Mouse (Mus musculus): ENCODE data around the gene Rps6kb2.

The Rps6kb2 gene

GRCm38 (mm10) chr19:4154437-4155222 lies 8.5 kb downstream of the Rps6kb2 start:
- DNase-seq (ENCODE audit: low spot score) = no peak

DNA sequence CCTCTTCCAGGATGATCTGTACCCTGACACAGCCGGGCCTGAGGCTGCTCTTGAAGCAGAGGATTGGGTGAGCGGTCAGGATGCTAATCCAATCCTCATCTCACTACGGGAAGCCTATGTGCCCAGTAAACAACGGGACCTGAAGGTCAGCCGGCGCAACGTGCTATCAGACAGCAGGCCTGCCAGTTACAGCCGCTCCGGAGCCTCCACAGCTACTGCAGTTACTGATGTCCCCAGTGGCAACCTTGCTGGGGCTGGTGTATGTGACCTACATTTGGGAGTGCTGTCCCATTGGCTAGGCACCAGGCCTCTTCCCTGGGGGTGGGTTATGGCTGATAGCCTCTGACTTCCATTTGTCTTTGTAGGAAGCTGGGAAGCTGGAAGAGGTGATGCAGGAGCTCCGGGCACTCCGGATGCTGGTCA lies 9.9 kb downstream of the Rps6kb2 start, which contains the start of gene Ptprcap:
Ptprcap (plus strand) TSS at position 373 of the 423 bp plus-strand sequence.
- DNase-seq (ENCODE audit: low spot score) = no peak

DNA sequence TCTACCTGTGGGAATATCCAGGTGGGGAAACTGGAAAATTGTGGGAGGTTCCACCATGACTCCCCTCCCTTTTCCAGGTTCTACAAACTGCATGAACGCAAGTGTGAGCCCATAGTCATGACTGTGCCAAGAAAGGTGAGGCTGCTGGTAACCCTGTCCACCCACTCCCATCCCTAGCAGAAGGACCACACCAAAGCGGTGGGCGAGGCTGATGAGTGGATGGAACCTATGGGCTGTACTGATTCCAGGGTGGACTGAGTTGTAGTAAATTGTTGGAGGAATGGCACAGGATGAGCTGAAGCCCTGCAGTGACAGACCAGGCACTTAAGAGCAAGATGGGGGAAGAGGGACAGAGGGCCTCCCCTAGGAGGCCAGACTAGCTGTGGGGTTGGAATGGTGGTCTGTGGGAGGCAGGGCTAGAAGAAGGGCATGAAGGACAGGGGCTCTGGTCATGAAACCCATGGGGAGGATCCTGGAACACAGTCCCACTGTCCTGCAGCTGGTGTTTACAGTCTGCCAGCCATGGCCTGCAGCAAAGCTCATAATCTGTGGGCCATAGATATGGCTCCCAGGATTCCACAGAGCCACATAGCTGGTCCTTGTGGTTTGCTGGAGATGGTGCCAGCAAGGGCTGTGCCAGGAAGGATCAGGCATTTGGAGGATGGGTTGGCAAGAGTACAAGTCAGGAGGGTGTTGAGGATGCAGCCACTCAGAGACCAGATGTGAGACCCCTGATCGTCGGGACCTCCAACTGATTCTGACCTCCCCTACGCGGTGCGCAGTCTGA lies 10.5 kb downstream of the Rps6kb2 start:
- DNase-seq (ENCODE audit: low spot score) = no peak

DNA sequence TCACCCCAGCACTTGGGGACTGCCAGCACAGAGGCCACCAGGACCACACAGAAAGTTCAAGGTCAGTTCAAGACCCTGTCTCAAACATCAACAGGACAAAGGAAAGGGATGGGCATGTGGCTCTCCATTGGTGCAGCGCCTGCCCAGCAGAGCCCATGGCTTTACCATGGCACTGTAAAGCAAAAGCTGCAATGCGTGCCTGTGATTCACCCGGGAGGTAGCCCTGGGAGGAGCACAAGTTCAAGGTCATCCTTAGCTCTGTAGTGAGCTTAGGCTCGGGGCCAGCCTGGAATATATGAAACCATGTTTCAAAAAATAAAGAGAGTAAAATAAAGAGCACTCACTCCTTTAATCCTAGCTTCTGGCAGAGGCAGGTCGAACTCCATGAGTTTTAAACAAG lies 11.3 kb downstream of the Rps6kb2 start:
- no peak for DNase-seq (ENCODE audit: low spot score)

DNA sequence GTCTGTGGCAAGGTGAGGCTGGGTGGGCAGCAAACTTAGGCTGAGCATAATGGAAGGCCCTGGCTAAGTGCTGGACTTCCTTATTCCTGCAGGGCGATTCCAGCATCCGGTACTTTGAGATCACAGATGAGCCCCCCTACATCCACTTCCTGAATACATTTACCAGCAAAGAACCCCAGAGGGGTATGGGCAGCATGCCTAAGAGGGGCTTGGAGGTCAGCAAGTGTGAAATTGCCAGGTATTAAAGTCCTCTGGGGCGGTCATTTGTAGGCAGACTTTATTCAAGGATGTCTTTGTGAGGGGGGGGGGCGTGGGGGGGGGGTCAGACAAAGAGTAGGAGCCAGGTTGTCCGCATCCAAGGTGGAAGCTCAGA lies 11.7 kb downstream of the Rps6kb2 start:
- DNase-seq (ENCODE audit: low spot score) = no peak

GRCm38 (mm10) chr19:4150567-4151487 lies 12.3 kb downstream of the Rps6kb2 start:
- DNase-seq (ENCODE audit: low spot score) = peak; percentile 71

DNA sequence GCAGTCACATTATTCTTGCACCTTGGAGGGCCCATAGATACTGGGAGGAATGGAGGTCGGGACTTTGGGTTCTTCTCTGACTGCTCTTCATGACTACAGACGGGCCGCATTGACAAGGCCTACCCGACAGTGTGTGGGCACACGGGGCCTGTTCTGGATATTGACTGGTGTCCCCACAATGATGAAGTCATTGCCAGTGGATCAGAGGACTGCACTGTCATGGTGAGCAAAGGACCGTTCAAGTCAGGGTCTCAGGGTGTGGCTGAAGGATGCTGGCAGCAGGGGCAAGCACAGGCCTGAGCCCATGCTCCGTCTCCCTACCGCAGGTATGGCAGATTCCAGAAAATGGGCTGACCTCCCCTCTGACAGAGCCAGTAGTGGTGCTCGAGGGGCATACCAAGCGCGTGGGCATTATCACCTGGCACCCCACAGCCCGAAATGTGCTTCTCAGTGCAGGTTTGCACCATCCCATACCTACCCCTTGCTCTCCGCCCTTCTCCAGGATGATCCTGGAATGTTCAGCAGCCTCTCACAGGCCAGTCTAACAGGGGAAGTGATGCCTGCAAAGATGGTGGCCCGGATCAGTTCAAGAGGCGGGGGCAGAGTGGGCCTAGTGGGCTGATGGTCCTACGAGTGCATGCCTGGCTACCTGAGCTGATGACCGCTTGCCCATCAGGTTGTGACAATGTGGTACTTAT lies 13.2 kb downstream of the Rps6kb2 start:
- DNase-seq (ENCODE audit: low spot score) = no peak

DNA sequence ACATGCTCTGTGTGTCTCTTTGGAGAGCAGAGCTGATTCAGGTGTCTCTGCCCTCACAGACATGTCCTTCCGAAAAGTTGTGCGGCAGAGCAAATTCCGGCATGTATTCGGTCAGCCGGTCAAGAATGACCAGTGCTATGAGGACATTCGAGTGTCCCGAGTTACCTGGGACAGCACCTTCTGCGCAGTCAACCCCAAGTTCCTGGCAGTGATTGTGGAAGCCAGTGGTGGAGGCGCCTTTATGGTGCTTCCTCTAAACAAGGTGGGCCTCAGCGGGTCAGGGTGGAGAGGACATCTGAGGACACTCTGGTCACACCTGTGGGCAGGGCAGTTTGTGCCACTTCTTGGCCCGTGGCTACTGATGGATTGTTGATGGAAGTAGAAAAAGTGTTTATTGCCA lies 13.9 kb downstream of the Rps6kb2 start:
- DNase-seq (ENCODE audit: low spot score) = no peak

DNA sequence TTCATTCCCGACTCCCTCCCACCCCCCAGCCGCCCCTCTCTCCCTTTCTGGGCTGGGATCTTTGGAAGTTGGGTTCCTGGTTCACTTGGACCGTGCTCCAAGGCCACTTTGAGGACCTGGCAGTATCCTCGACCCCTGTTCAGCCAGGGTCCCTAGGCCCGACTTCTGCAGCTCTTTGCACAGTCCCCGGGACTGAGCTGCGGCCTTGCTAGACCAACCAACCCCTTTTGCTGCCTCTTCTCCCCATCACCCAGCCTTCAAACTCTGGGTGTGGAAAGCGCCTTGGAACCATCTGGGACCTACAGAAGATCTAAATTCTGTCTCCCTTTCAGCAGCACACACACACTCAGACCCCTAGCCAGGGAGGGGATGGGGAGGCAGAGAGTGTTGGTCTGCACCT lies 14.3 kb downstream of the Rps6kb2 start:
- DNase-seq (ENCODE audit: low spot score) = no peak

GRCm38 (mm10) chr19:4148491-4148806 lies 14.7 kb downstream of the Rps6kb2 start, which contains the start of gene Coro1b:
Gene Coro1b, plus strand, starts transcription at chr19:4148619.
- peak; percentile 93 for DNase-seq (ENCODE audit: low spot score)

GRCm38 (mm10) chr19:4147782-4148490 lies 15.2 kb downstream of the Rps6kb2 start:
- no peak for DNase-seq (ENCODE audit: low spot score)

DNA sequence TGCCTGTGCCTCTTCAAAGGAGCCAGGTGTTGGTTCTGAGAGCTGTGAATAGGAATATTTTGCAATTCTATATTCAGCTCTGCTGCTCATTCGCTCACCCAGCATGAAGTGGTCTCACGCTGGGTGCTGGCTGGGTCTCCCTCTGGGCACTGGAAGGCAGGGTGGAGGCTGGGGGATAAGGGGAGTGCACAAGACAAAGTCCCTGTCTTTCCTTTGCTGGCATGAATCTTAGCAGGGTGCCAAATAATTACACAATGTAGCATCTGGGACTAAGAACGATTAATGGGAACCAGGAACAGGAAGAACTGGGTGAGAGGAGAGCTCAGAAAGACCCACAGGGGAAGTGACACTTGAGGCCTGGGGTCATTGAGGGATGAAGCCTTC lies 16.1 kb downstream of the Rps6kb2 start:
- no peak for DNase-seq (ENCODE audit: low spot score)

- DNase-seq (ENCODE audit: low spot score) = no peak
These were observed 16.7 kb downstream of the Rps6kb2 start for GRCm38 (mm10) chr19:4146366-4147021.

DNA sequence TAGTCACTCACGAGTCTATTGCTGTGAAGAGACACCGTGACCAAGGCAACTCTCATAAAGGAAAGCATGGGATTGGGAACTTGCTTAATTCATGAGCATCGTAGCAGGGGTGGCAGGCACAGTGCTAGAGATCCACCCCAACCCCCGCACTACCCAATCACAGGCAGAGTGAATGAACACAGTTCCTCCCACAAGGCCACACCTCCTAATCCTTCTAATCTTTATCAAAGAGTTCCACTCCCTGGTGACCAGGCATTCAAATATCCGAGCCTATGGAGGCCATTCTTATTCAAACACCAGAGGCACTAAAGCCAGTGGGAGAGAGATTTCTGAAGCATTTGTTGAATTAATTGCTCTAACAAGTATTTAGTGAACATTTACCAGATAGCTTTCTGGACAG lies 17.2 kb downstream of the Rps6kb2 start:
- DNase-seq (ENCODE audit: low spot score) = no peak

DNA sequence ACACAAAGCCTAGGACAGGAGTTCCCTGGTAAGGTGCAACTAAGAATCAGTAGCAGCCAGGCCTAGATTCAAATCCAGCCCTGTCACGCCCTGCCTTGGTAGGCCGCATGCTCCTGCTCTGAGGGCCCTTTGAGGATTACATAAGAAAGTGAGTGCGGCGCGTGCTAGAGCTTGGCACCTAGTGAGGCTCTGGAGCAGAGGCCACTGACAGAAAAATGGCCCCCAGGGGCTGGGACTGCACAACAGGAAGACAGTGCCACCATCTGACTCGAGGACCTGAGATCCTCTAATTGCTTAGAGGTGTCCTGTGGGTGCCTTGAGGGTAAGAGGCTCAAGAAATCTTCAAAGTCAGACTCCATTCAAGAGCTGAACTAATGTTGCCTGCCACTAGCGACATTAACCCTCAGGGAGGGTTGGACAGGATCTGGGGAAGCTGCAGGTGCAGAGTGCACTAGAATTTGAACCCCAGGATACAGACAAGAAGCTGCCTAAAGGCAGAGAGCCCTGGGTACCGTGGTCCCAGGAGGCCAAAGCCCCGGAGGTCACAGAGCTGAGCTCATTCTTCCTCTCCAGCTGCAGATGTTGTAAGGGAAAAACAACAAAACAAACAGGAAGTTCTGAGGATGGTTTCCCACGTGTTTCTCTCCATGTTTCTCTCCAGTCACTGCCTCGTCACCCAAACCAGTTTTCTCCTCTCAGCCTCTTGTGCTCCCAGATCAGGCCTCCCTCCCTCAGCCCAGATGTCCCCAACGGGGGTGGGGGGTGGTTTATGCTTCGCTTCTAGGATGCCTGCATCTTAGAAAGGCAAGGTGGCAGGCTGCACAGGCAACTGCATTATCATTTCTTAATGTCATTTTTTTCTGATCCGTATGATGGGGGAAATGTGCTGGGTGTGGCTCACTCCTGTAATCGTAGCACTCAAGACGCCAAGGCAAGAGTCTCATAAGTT lies 18.3 kb downstream of the Rps6kb2 start:
- no peak for DNase-seq (ENCODE audit: low spot score)

- no peak for DNase-seq (ENCODE audit: low spot score)
These were observed 19.3 kb downstream of the Rps6kb2 start, which contains the start of gene Cabp4 for GRCm38 (mm10) chr19:4143759-4144268. Gene Cabp4, minus strand, starts transcription at chr19:4144033.

GRCm38 (mm10) chr19:4142416-4143173 lies 20.6 kb downstream of the Rps6kb2 start:
- no peak for DNase-seq (ENCODE audit: low spot score)

DNA sequence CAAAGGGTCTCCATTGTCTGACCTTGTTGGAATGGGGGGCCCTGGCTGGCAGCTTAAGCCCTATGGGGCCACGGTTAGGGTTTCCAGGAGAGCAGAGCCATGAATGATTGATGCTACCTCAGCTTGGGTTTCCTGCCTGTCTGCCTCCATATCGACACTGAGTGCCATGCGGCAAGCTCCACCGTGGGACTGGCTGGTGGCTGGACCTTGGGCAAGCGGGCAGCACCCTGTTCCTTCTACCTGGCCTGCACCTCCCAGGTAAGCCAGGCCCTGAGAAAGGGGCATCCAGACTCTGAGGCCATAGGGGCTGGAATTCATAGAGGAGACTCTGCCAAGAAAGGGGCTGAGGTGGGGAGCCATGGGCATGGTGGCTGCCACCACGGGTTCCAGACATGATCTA lies 23.0 kb downstream of the Rps6kb2 start:
- DNase-seq (ENCODE audit: low spot score) = no peak

Measured in testis, postnatal 14 days (tissue).